Mouse (Mus musculus): ENCODE data around the gene Hoxd9. TPM values are rescaled to one million over a fixed set of nuclear protein-coding genes. Genes with fewer than 3 reads are reported as not detected.

Hoxd9 gene
- polyA plus RNA-seq, 1 experiment from 2014 or later: not detected

DNA sequence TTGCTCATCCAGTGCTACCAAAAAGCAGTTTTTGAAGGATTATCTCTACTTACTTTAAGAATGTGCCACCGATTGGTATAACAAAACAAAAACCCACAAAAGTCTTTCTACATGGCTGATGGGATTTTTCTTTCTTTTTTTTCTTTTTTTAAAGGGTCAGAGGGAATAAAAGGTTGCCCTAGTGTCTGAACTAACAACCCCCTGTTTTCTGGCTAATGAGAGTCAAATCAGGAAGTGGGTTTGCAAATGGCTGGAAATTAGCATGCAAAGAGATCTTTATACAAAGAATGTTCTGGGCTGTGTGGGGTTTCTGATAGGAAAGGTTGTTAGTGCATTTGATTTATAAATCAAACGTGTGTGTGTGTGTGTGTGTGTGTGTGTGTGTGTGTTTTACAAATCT lies 22.9 kb downstream of the Hoxd9 start:
- no peak for ATAC-seq
- 3% methylated on average over 2 of the region's 2 CpGs for WGBS
- Histone ChIP-seq H3K27ac (ENCODE audit: low read length) (no peak overlapping the region), H3K9me3 (ENCODE audit: control insufficient read depth, low read length) (no peaks in the 10 kb centered on the region), H3K4me1 (replicated peaks; ENCODE audit: control insufficient read depth, insufficient read depth, low read length) (0 out of 2 replicates have a peak, but pooled peaks cover 3% of the 10 kb centered on the region), H3K4me2 (ENCODE audit: low read length) (no peak overlapping the region), H3K4me3 (replicated peaks; ENCODE audit: low read length) (no peak overlapping the region), H3K36me3 (ENCODE audit: control insufficient read depth, insufficient read depth) (no peaks in the 10 kb centered on the region), H3K9ac (replicated peaks; ENCODE audit: low read depth, low read length) (no peak overlapping the region), H3K27me3 (replicated peaks; ENCODE audit: control insufficient read depth, insufficient read depth, low read length) (peaks cover 95% of the 10 kb centered on the region)

DNA sequence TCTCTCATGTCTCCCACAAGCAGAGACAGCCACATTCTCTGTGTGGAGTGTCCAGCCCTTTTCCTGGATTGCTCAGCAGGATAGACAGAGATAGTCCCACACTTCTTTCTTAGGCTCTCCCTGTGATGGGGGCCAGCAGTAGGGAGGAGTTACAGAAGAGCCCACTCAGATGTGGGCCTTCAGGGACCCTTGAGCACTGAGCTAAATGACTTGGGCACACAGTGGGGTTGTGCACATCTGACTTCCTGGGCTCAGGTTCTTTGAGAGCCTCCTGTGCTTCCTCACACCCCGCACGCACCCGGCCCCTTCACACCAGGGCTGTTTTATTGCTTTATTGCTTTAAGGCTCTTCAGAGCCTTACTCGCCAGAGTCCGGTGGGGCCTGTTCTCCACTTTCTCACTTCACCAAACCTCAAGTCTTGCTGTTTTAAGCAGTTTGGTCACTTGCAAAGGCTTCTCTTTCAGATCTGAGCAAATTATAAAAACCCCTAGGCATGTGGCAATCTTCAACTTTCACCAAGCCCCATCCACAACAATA lies 23.5 kb downstream of the Hoxd9 start:
- WGBS: 1% methylated on average over 5 of the region's 5 CpGs
- H3K9ac ChIP-seq (replicated peaks; ENCODE audit: low read depth, low read length): no peak overlapping the region

DNA sequence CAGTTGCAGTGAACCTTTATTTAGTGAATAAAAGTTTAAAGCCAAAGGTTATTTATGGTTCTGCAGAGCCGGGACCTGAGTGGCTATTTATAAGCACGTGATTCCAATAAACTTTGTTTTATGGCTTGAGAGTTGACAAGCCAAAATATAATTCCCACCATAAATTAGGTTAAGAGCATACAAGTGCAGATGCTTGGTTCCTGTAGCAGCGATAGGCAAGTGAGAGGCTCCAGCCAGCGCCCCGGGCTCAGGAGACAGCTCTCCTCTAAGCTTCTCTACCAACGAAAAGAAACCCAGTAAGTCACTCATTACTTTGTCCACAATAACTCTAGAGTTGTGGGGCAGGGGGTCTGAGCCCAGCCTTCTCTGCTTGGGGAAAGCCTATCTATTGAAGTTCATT lies 24.4 kb downstream of the Hoxd9 start:
- H3K4me3 ChIP-seq (replicated peaks; ENCODE audit: low read length): no peak overlapping the region
- peaks cover 93% of the 10 kb centered on the region for H3K27me3 ChIP-seq (replicated peaks; ENCODE audit: control insufficient read depth, insufficient read depth, low read length)
- no peak for ATAC-seq
- no peak overlapping the region for H3K27ac ChIP-seq (ENCODE audit: low read length)
- WGBS: 7% methylated on average over 6 of the region's 6 CpGs
- H3K9ac ChIP-seq (replicated peaks; ENCODE audit: low read depth, low read length): no peak overlapping the region
- no peak overlapping the region for H3K4me2 ChIP-seq (ENCODE audit: low read length)
- no peaks in the 10 kb centered on the region for H3K4me1 ChIP-seq (replicated peaks; ENCODE audit: control insufficient read depth, insufficient read depth, low read length)
- no peaks in the 10 kb centered on the region for H3K9me3 ChIP-seq (ENCODE audit: control insufficient read depth, low read length)
- no peaks in the 10 kb centered on the region for H3K36me3 ChIP-seq (ENCODE audit: control insufficient read depth, insufficient read depth)

More for the DNA sequence above, 23.5 kb downstream of the Hoxd9 start:
- Histone ChIP-seq H3K4me3 (replicated peaks; ENCODE audit: low read length) (no peak overlapping the region), H3K4me2 (ENCODE audit: low read length) (no peak overlapping the region), H3K9me3 (ENCODE audit: control insufficient read depth, low read length) (no peaks in the 10 kb centered on the region), H3K27ac (ENCODE audit: low read length) (no peak overlapping the region), H3K27me3 (replicated peaks; ENCODE audit: control insufficient read depth, insufficient read depth, low read length) (peaks cover 93% of the 10 kb centered on the region), H3K4me1 (replicated peaks; ENCODE audit: control insufficient read depth, insufficient read depth, low read length) (0 out of 2 replicates have a peak, but pooled peaks cover under 1% of the 10 kb centered on the region), H3K36me3 (ENCODE audit: control insufficient read depth, insufficient read depth) (no peaks in the 10 kb centered on the region)
- ATAC-seq: no peak

GRCm38 (mm10) chr2:74722949-74723348 lies 25.4 kb downstream of the Hoxd9 start:
- H3K4me1 ChIP-seq (replicated peaks; ENCODE audit: control insufficient read depth, insufficient read depth, low read length): no peaks in the 10 kb centered on the region
- H3K27ac ChIP-seq (ENCODE audit: low read length): no peak overlapping the region
- no peak for ATAC-seq
- H3K36me3 ChIP-seq (ENCODE audit: control insufficient read depth, insufficient read depth): no peaks in the 10 kb centered on the region
- peaks cover 93% of the 10 kb centered on the region for H3K27me3 ChIP-seq (replicated peaks; ENCODE audit: control insufficient read depth, insufficient read depth, low read length)
- H3K9ac ChIP-seq (replicated peaks; ENCODE audit: low read depth, low read length): no peak overlapping the region
- no peak overlapping the region for H3K4me2 ChIP-seq (ENCODE audit: low read length)
- WGBS: 3% methylated on average over 8 of the region's 8 CpGs
- no peaks in the 10 kb centered on the region for H3K9me3 ChIP-seq (ENCODE audit: control insufficient read depth, low read length)
- H3K4me3 ChIP-seq (replicated peaks; ENCODE audit: low read length): no peak overlapping the region

DNA sequence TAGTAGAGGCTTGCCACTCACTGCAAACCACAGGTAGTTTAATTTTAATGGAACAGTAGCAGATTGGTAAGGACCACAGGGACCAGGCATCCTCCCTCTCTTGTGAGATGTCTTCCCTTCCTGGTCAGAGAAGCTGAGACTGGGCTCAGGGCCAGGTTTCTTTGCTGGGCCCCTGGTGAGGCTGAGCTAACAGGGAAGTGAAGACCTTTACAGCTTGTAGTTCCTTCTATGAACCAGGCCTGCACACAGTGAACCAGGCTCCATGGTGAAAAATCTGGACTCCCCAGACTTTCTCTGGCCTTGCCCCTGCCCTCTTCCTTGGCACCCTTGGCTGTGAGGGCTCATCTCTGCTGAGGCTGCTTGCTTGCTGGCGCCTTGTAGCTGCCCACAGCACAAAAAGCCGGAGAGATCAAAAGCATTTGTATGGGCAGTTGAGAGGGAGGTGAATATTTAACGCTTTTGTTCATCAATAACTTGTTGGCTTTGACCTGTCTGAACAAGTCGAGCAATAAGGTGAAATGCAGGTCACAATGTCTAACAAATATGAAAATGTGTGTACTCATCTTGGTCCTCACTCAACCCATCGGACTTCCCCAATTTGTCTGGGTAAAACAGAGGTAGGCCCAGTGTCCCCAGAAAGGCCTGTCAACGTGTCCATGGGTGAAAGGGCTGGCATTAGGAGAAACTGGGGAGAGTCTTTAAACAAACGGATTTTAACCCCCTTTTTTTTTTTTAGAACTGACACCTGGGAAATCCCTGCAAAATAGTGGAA lies 26.9 kb downstream of the Hoxd9 start:
- no peak for ATAC-seq
- H3K27ac ChIP-seq (ENCODE audit: low read length): no peak overlapping the region
- H3K9me3 ChIP-seq (ENCODE audit: control insufficient read depth, low read length): no peaks in the 10 kb centered on the region
- no peaks in the 10 kb centered on the region for H3K4me1 ChIP-seq (replicated peaks; ENCODE audit: control insufficient read depth, insufficient read depth, low read length)
- H3K36me3 ChIP-seq (ENCODE audit: control insufficient read depth, insufficient read depth): no peaks in the 10 kb centered on the region
- no peak overlapping the region for H3K4me3 ChIP-seq (replicated peaks; ENCODE audit: low read length)
- WGBS: 7% methylated on average over 7 of the region's 7 CpGs
- no peak overlapping the region for H3K9ac ChIP-seq (replicated peaks; ENCODE audit: low read depth, low read length)
- H3K4me2 ChIP-seq (ENCODE audit: low read length): no peak overlapping the region
- H3K27me3 ChIP-seq (replicated peaks; ENCODE audit: control insufficient read depth, insufficient read depth, low read length): peaks cover 95% of the 10 kb centered on the region

DNA sequence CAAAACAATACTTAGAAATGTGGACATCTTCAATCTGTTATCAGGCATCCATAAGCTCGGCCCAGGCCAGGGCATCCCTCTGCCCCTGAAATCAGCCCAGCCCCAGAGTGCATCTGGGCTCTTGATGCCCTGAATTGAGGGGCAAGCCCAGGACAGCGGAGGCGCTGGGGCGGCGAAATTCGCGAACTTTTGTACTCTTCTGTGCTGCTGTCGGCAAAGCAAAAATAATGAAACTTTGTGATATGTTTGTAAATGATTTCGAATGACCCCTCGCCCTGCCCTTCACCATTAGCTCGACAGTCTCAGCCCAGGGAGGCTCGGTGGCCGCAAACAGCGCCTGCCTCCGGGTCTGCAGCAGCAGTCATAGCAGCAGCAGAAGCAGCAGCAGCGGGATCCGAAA lies 27.6 kb downstream of the Hoxd9 start:
- H3K27ac ChIP-seq (ENCODE audit: low read length): no peak overlapping the region
- no peak overlapping the region for H3K4me2 ChIP-seq (ENCODE audit: low read length)
- no peaks in the 10 kb centered on the region for H3K36me3 ChIP-seq (ENCODE audit: control insufficient read depth, insufficient read depth)
- under 1% methylated on average over 17 of the region's 17 CpGs for WGBS
- H3K9me3 ChIP-seq (ENCODE audit: control insufficient read depth, low read length): no peaks in the 10 kb centered on the region
- ATAC-seq: no peak
- H3K4me3 ChIP-seq (replicated peaks; ENCODE audit: low read length): no peak overlapping the region
- no peaks in the 10 kb centered on the region for H3K4me1 ChIP-seq (replicated peaks; ENCODE audit: control insufficient read depth, insufficient read depth, low read length)
- no peak overlapping the region for H3K9ac ChIP-seq (replicated peaks; ENCODE audit: low read depth, low read length)
- H3K27me3 ChIP-seq (replicated peaks; ENCODE audit: control insufficient read depth, insufficient read depth, low read length): peaks cover 93% of the 10 kb centered on the region

- WGBS: 0% methylated on average over 5 of the region's 5 CpGs
- no peak within 1 kb of the TSS for H3K4me3 ChIP-seq (replicated peaks; ENCODE audit: low read length)
- no peak within 1 kb of the TSS for H3K27ac ChIP-seq (ENCODE audit: low read length)
- H3K9ac ChIP-seq (replicated peaks; ENCODE audit: low read depth, low read length): no peak within 1 kb of the TSS
- H3K9me3 ChIP-seq (ENCODE audit: control insufficient read depth, low read length): no peaks in the 10 kb centered on the region
- no peak within 1 kb of the TSS for H3K4me2 ChIP-seq (ENCODE audit: low read length)
- no peaks in the 10 kb centered on the region for H3K4me1 ChIP-seq (replicated peaks; ENCODE audit: control insufficient read depth, insufficient read depth, low read length)
- no peak for ATAC-seq
- H3K27me3 ChIP-seq (replicated peaks; ENCODE audit: control insufficient read depth, insufficient read depth, low read length): peaks cover 92% of the 10 kb centered on the region
- no peaks in the 10 kb centered on the region for H3K36me3 ChIP-seq (ENCODE audit: control insufficient read depth, insufficient read depth)
Measured at GRCm38 (mm10) chr2:74726551-74726950, 29.0 kb downstream of the Hoxd9 start, which contains the start of gene Gm28230. Gm28230 (plus strand) TSS chr2:74726728.

- no peaks in the 10 kb centered on the region for H3K4me1 ChIP-seq (replicated peaks; ENCODE audit: control insufficient read depth, insufficient read depth, low read length)
- no peak overlapping the region for H3K4me3 ChIP-seq (replicated peaks; ENCODE audit: low read length)
- no peaks in the 10 kb centered on the region for H3K9me3 ChIP-seq (ENCODE audit: control insufficient read depth, low read length)
- no peak overlapping the region for H3K9ac ChIP-seq (replicated peaks; ENCODE audit: low read depth, low read length)
- under 1% methylated on average over 43 of the region's 43 CpGs for WGBS
- peaks cover 92% of the 10 kb centered on the region for H3K27me3 ChIP-seq (replicated peaks; ENCODE audit: control insufficient read depth, insufficient read depth, low read length)
- no peaks in the 10 kb centered on the region for H3K36me3 ChIP-seq (ENCODE audit: control insufficient read depth, insufficient read depth)
- no peak overlapping the region for H3K4me2 ChIP-seq (ENCODE audit: low read length)
- ATAC-seq: no peak
- no peak overlapping the region for H3K27ac ChIP-seq (ENCODE audit: low read length)
Measured at GRCm38 (mm10) chr2:74726973-74727639, 29.6 kb downstream of the Hoxd9 start.

DNA sequence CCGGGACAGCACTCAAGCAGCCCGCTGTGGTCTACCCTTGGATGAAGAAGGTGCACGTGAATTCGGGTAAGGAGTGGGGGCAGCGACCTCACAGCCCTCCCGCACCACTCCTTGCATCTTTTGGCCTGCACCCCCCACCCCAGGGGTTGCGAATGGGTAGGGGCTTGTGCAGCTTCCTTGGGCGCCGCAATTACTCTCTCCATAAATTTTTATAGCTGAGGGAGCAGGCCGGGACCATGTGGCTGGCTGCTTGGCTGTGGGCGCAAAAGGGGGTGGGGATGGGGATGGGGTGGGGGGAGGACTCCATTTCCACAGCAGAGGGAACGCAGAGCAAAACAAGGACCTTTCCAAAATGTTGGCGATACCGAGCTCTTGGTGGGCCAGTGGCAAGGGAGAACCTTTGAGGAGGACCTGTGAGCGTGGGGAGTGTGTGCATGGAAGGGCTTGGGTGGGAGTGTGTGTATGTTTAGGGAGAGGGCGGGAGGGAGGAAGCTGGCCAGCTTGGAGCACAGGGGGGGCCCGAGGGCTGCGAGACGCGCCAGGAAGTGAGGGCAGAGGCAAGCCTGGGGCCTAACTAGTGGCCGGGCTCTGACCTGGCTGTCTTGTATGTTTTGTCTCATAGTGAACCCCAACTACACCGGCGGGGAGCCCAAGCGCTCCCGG lies 30.2 kb downstream of the Hoxd9 start:
- ATAC-seq: no peak
- Histone ChIP-seq H3K36me3 (ENCODE audit: control insufficient read depth, insufficient read depth) (no peaks in the 10 kb centered on the region), H3K4me1 (replicated peaks; ENCODE audit: control insufficient read depth, insufficient read depth, low read length) (no peaks in the 10 kb centered on the region), H3K9me3 (ENCODE audit: control insufficient read depth, low read length) (no peaks in the 10 kb centered on the region), H3K27ac (ENCODE audit: low read length) (no peak overlapping the region), H3K4me3 (replicated peaks; ENCODE audit: low read length) (no peak overlapping the region), H3K9ac (replicated peaks; ENCODE audit: low read depth, low read length) (no peak overlapping the region), H3K4me2 (ENCODE audit: low read length) (no peak overlapping the region), H3K27me3 (replicated peaks; ENCODE audit: control insufficient read depth, insufficient read depth, low read length) (peaks cover 92% of the 10 kb centered on the region)
- WGBS: 2% methylated on average over 25 of the region's 25 CpGs
